24 mouse cellular contexts compared by ENCODE assay signal in the genomic region with DNA sequence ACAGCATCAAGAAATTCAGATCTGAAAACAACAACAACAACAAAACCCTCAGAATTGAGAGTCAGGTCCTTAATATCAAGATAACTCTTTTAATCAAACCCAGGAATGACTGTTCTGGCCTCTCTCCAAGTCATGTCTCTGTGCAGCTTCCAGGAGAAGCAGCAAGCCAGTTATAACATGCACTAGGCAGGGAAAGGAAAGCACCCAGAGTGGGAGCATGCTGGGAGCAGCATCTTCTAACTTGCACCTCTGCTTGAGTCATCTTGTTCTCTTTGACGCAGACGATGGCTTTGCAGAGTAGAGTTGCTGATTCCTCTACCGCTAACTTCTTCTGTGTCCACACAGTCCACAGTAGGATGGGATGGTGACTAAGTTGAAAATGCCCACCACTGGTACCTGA.
DNase-seq lines count a peak whose midpoint lies in the region; ATAC-seq and TF ChIP-seq lines count a peak whose summit lies in the region.
"Had no signal": no experiment of that assay in that cellular context is flagged by ENCODE, and none has a peak within 500 bp of the region (broad histone marks: within the 10 kb centered on the region; RNA-seq: fewer than 3 reads in every experiment).

No protein-coding gene starts in this region.

- no peaks in the 10 kb centered on the region for H3K36me3 ChIP-seq in embryonic facial prominence, embryonic 14.5 days (ENCODE audit: control insufficient read depth, insufficient read depth, low read length)
- H3K36me3 ChIP-seq in embryonic facial prominence, embryonic 10.5 days (replicated peaks) = no peaks in the 10 kb centered on the region
- no peaks in the 10 kb centered on the region for H3K36me3 ChIP-seq in heart, embryonic 10.5 days
- H3K36me3 ChIP-seq in heart, adult 2 months (ENCODE audit: control insufficient read depth, insufficient read depth, low read length) = no peaks in the 10 kb centered on the region
- H3K36me3 ChIP-seq: embryonic facial prominence, embryonic 12.5 days; forebrain, embryonic 12.5 days; forebrain, embryonic 15.5 days; hindbrain, embryonic 10.5 days; hindbrain, embryonic 13.5 days; intestine, embryonic 15.5 days had no signal

- H3K4me1 ChIP-seq in embryonic facial prominence, embryonic 14.5 days (ENCODE audit: control insufficient read depth, insufficient read depth, low read length) = no peaks in the 10 kb centered on the region
- no peaks in the 10 kb centered on the region for H3K4me1 ChIP-seq in embryonic facial prominence, embryonic 10.5 days
- no peaks in the 10 kb centered on the region for H3K4me1 ChIP-seq in heart, embryonic 10.5 days
- H3K4me1 ChIP-seq in heart, adult 2 months (ENCODE audit: control insufficient read depth, insufficient read depth, low read length) = no peaks in the 10 kb centered on the region
- H3K4me1 ChIP-seq: embryonic facial prominence, embryonic 12.5 days; forebrain, embryonic 12.5 days; forebrain, embryonic 15.5 days; hindbrain, embryonic 10.5 days; hindbrain, embryonic 13.5 days; intestine, embryonic 15.5 days had no signal

- H3K9me3 ChIP-seq in embryonic facial prominence, embryonic 14.5 days (ENCODE audit: control insufficient read depth, low read length) = no peaks in the 10 kb centered on the region
- H3K9me3 ChIP-seq in embryonic facial prominence, embryonic 10.5 days = no peaks in the 10 kb centered on the region
- H3K9me3 ChIP-seq in heart, embryonic 10.5 days = no peaks in the 10 kb centered on the region
- H3K9me3 ChIP-seq: embryonic facial prominence, embryonic 12.5 days; forebrain, embryonic 12.5 days; forebrain, embryonic 15.5 days; hindbrain, embryonic 10.5 days; hindbrain, embryonic 13.5 days; intestine, embryonic 15.5 days had no signal

- 78% methylated on average over 3 of the region's 3 CpGs for WGBS in embryonic facial prominence, embryonic 14.5 days
- 93% methylated on average over 3 of the region's 3 CpGs for WGBS in embryonic facial prominence, embryonic 10.5 days
- 95% methylated on average over 3 of the region's 3 CpGs for WGBS in heart, embryonic 10.5 days
- WGBS in heart, adult 2 months = 93% methylated on average over 3 of the region's 3 CpGs

- TF ChIP-seq CTCF in heart, adult 2 months (IDR thresholded peaks at IDR 0.05) = no peak

- H3K27me3 ChIP-seq in embryonic facial prominence, embryonic 14.5 days (replicated peaks; ENCODE audit: control insufficient read depth, insufficient read depth, low read length) = no peaks in the 10 kb centered on the region
- no peaks in the 10 kb centered on the region for H3K27me3 ChIP-seq in embryonic facial prominence, embryonic 10.5 days (replicated peaks; ENCODE audit: low read depth, poor library complexity, severe bottlenecking)
- H3K27me3 ChIP-seq in heart, embryonic 10.5 days (ENCODE audit: insufficient read depth, poor library complexity, severe bottlenecking) = no peaks in the 10 kb centered on the region
- no peaks in the 10 kb centered on the region for H3K27me3 ChIP-seq in heart, adult 2 months (ENCODE audit: control insufficient read depth, insufficient read depth, low read length)
- H3K27me3 ChIP-seq: embryonic facial prominence, embryonic 12.5 days; forebrain, embryonic 12.5 days; forebrain, embryonic 15.5 days; hindbrain, embryonic 13.5 days; intestine, embryonic 15.5 days had no signal

- H3K4me2 ChIP-seq in embryonic facial prominence, embryonic 14.5 days (ENCODE audit: low read depth, low read length) = no peak overlapping the region
- H3K4me2 ChIP-seq: embryonic facial prominence, embryonic 12.5 days; forebrain, embryonic 12.5 days; forebrain, embryonic 15.5 days; heart, embryonic 11.5 days; hindbrain, embryonic 13.5 days; intestine, embryonic 15.5 days had no signal

- no peak for TF ChIP-seq EP300 in heart, adult 2 months (IDR thresholded peaks at IDR 0.05; ENCODE audit: insufficient read depth, low read depth, low read length)

- no peaks in the 10 kb centered on the region for H3K79me2 ChIP-seq in heart, adult 2 months (replicated peaks; ENCODE audit: control insufficient read depth, insufficient read depth, low read length)

- intact Hi-C loops in heart, adult 2 months (cut with DNase I) = no loop called here

- H3K9ac ChIP-seq in embryonic facial prominence, embryonic 14.5 days (ENCODE audit: low read depth, low read length) = no peak overlapping the region
- no peak overlapping the region for H3K9ac ChIP-seq in heart, adult 2 months (ENCODE audit: low read depth, low read length)
- H3K9ac ChIP-seq: embryonic facial prominence, embryonic 12.5 days; forebrain, embryonic 12.5 days; forebrain, embryonic 15.5 days; hindbrain, embryonic 13.5 days; intestine, embryonic 15.5 days had no signal

- peak; percentile 19 for DNase-seq in adrenal gland, adult 2 months
- no peak for DNase-seq in adrenal gland, postnatal 4 days (ENCODE audit: low spot score in 2 of 2)
- peak; percentile 56 for DNase-seq in embryonic facial prominence, embryonic 14.5 days (ENCODE audit: low spot score)
- no peak for DNase-seq in embryonic facial prominence, embryonic 10.5 days (ENCODE audit: low spot score)
- DNase-seq in heart, embryonic 10.5 days (ENCODE audit: low spot score) = peak; percentile 30
- no peak for DNase-seq in heart, adult 2 months
- DNase-seq: cerebellum, adult 18-20 months; cerebellum, adult 9-10 months; cerebellum, postnatal 14 days; gastrocnemius, adult 2 months; gastrocnemius, postnatal 14 days; heart, adult 18-20 months; kidney, adult 11 months; kidney, adult 8-10 months had no signal

- no peak for TF ChIP-seq POLR2A in heart, adult 2 months (IDR thresholded peaks at IDR 0.05; ENCODE audit: insufficient read depth, low read depth, low read length)

- ATAC-seq in embryonic facial prominence, embryonic 14.5 days (ENCODE audit: low read depth) = no peak
- ATAC-seq: activated CD4-positive, CD25-positive, alpha-beta regulatory T cell, adult 4 months; forebrain, embryonic 15.5 days; hindbrain, embryonic 16.5 days; intestine, embryonic 15.5 days had no signal

- no peak overlapping the region for H3K4me3 ChIP-seq in embryonic facial prominence, embryonic 14.5 days (ENCODE audit: low read depth, low read length)
- H3K4me3 ChIP-seq in embryonic facial prominence, embryonic 10.5 days = no peak overlapping the region
- H3K4me3 ChIP-seq in heart, embryonic 10.5 days = no peak overlapping the region
- no peak overlapping the region for H3K4me3 ChIP-seq in heart, adult 2 months
- H3K4me3 ChIP-seq: embryonic facial prominence, embryonic 12.5 days; erythroblast, embryonic 14.5 days; forebrain, embryonic 12.5 days; forebrain, embryonic 15.5 days; gastrocnemius, adult 2 months; hindbrain, embryonic 10.5 days; hindbrain, embryonic 13.5 days; intestine, embryonic 15.5 days had no signal

- H3K27ac ChIP-seq in embryonic facial prominence, embryonic 14.5 days (replicated peaks; ENCODE audit: low read depth, low read length) = no peak overlapping the region
- no peak overlapping the region for H3K27ac ChIP-seq in embryonic facial prominence, embryonic 10.5 days (replicated peaks)
- no peak overlapping the region for H3K27ac ChIP-seq in heart, embryonic 10.5 days
- no peak overlapping the region for H3K27ac ChIP-seq in heart, adult 2 months
- H3K27ac ChIP-seq: embryonic facial prominence, embryonic 12.5 days; forebrain, embryonic 12.5 days; forebrain, embryonic 15.5 days; gastrocnemius, adult 2 months; hindbrain, embryonic 10.5 days; hindbrain, embryonic 13.5 days; intestine, embryonic 15.5 days had no signal

Comparison
In these comparisons a context has a peak if more than half of its experiments do, and no peak if none do; other contexts are left out.
1. DNase-seq: peak in adrenal gland, adult 2 months (single experiment), embryonic facial prominence, embryonic 14.5 days (single experiment) and heart, embryonic 10.5 days (single experiment); none in adrenal gland, postnatal 4 days (0 of 2), embryonic facial prominence, embryonic 10.5 days (single experiment) and heart, adult 2 months (0 of 2).